Comparison of ENCODE assay signal across 8 mouse cellular contexts in the genomic region with DNA sequence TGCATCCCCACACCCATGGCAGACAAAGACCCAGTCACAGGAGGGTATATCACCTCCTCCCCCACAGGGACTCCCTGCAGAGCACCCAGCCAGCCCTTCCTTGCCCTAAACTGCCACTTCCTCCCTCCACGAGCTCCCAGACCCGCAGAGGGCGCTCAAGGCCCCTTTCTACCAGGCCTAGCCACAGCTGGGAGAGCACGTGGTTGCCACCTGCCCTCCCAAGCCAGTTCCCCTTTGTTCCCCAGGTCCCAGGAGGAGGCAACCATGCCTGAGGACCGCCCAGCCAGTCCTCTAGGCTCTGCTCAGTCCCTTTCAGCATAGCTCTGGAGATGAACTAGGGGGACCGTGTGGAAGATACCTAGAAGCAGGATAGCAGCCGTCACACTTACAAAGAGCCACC. TPM values are rescaled to one million over a fixed set of nuclear protein-coding genes. Genes with fewer than 3 reads are reported as not detected.
DNase-seq lines count a peak whose midpoint lies in the region; ATAC-seq lines count a peak whose summit lies in the region.

No protein-coding gene starts in this region.

- no peak overlapping the region for H3K9ac ChIP-seq in hindbrain, embryonic 14.5 days
- no peak overlapping the region for H3K9ac ChIP-seq in intestine, embryonic 14.5 days (ENCODE audit: low read length)

- peak; percentile 91 for DNase-seq in hindbrain, embryonic 10.5 days (ENCODE audit: low spot score)
- DNase-seq in hindbrain, embryonic 14.5 days (ENCODE audit: low spot score): no peak
- DNase-seq in cerebellum, postnatal 25 days: peak; percentile 55 to 79
- DNase-seq in gastrocnemius, adult 8-10 months (ENCODE audit: low spot score in 2 of 2): peak; percentile 68 to 73
- peak; percentile 86 for DNase-seq in intestine, embryonic 14.5 days (ENCODE audit: low spot score)
- DNase-seq in left cerebral cortex, postnatal 25 days (ENCODE audit: low spot score in 2 of 2): peak; percentile 76 to 79
- DNase-seq in spleen, postnatal 10 days (ENCODE audit: low spot score in 2 of 2): peak; percentile 88 to 96

- H3K4me2 ChIP-seq in hindbrain, embryonic 14.5 days (replicated peaks): no peak overlapping the region
- no peak overlapping the region for H3K4me2 ChIP-seq in intestine, embryonic 14.5 days (ENCODE audit: low read length)

- no peaks in the 10 kb centered on the region for H3K36me3 ChIP-seq in hindbrain, embryonic 10.5 days
- no peaks in the 10 kb centered on the region for H3K36me3 ChIP-seq in hindbrain, embryonic 14.5 days (replicated peaks; ENCODE audit: control insufficient read depth, insufficient read depth)
- no peaks in the 10 kb centered on the region for H3K36me3 ChIP-seq in intestine, embryonic 14.5 days (ENCODE audit: control insufficient read depth, insufficient read depth, low read length)

- peak overlapping the region; percentile 87 for H3K27ac ChIP-seq in hindbrain, embryonic 10.5 days
- H3K27ac ChIP-seq in hindbrain, embryonic 14.5 days: no peak overlapping the region
- no peak overlapping the region for H3K27ac ChIP-seq in intestine, embryonic 14.5 days (ENCODE audit: low read depth)

- peaks cover 71% of the 10 kb centered on the region for H3K4me1 ChIP-seq in hindbrain, embryonic 10.5 days (replicated peaks)
- peaks cover 27% of the 10 kb centered on the region for H3K4me1 ChIP-seq in hindbrain, embryonic 14.5 days (replicated peaks; ENCODE audit: control insufficient read depth, insufficient read depth, low read length)
- H3K4me1 ChIP-seq in intestine, embryonic 14.5 days (replicated peaks; ENCODE audit: control insufficient read depth, insufficient read depth, low read length): peaks cover 15% of the 10 kb centered on the region

- peak overlapping the region; percentile 2 for H3K4me3 ChIP-seq in hindbrain, embryonic 10.5 days
- no peak overlapping the region for H3K4me3 ChIP-seq in hindbrain, embryonic 14.5 days (replicated peaks; ENCODE audit: low read length)
- H3K4me3 ChIP-seq in intestine, embryonic 14.5 days (ENCODE audit: low read depth, low read length): no peak overlapping the region

- intact Hi-C loops in left cerebral cortex, postnatal 25 days (cut with DNase I): no loop called here

- no peak for ATAC-seq in hindbrain, embryonic 14.5 days (ENCODE audit: low FRiP score)
- peak; percentile 48 for ATAC-seq in intestine, embryonic 14.5 days (replicated peaks; ENCODE audit: low FRiP score, low TSS enrichment, low read depth)
- peak; percentile 88 for ATAC-seq in megakaryocyte-erythroid progenitor cell, adult 5-6 weeks (replicated peaks; ENCODE audit: low FRiP score, low TSS enrichment, poor library complexity, severe bottlenecking)

- no peaks in the 10 kb centered on the region for H3K9me3 ChIP-seq in hindbrain, embryonic 10.5 days
- H3K9me3 ChIP-seq in hindbrain, embryonic 14.5 days (ENCODE audit: control insufficient read depth, low read length): no peaks in the 10 kb centered on the region
- no peaks in the 10 kb centered on the region for H3K9me3 ChIP-seq in intestine, embryonic 14.5 days (ENCODE audit: control insufficient read depth, low read length)

- WGBS in hindbrain, embryonic 10.5 days: 5% methylated on average over 7 of the region's 7 CpGs
- WGBS in hindbrain, embryonic 14.5 days: 3% methylated on average over 7 of the region's 7 CpGs
- WGBS in intestine, embryonic 14.5 days: 21% methylated on average over 6 of the region's 7 CpGs

- no peaks in the 10 kb centered on the region for H3K27me3 ChIP-seq in hindbrain, embryonic 10.5 days (ENCODE audit: insufficient read depth, poor library complexity, severe bottlenecking)
- no peaks in the 10 kb centered on the region for H3K27me3 ChIP-seq in hindbrain, embryonic 14.5 days (ENCODE audit: control insufficient read depth, insufficient read depth, low read length)
- H3K27me3 ChIP-seq in intestine, embryonic 14.5 days (replicated peaks; ENCODE audit: control insufficient read depth, insufficient read depth, low read length): no peaks in the 10 kb centered on the region

RNA-seq across cellular contexts. Expression of a gene that starts 17.1 kb away (rescaled TPM):
- 2,611 and 3,050 TPM in 2 replicates for polyA plus RNA-seq in hindbrain, embryonic 10.5 days (2016; fragmentation: Nextera tagmentation; extraction: Ambion mirVana)
- 1,567 and 1,692 TPM in 2 replicates for polyA plus RNA-seq in hindbrain, embryonic 14.5 days (2014; fragmentation: Nextera tagmentation; extraction: Ambion mirVana)
- 10 to 100 TPM; 50.9 to 76.9 (median 67.7) TPM for total RNA-seq in gastrocnemius, adult 8-10 months (2022)
- 2,795 and 2,826 TPM in 2 replicates for polyA plus RNA-seq in intestine, embryonic 14.5 days (2014; fragmentation: Nextera tagmentation; extraction: Ambion mirVana)
- 100 to 1,000 TPM; 359 to 366 TPM for total RNA-seq in left cerebral cortex, postnatal 25 days (2021)
- total RNA-seq in megakaryocyte-erythroid progenitor cell, adult 5-6 weeks (2014; fragmentation: Nextera tagmentation): 2,834 and 3,273 TPM in 2 replicates
- total RNA-seq in megakaryocyte-erythroid progenitor cell, adult 5-6 weeks (2017): 4,983 and 7,914 TPM in 2 replicates

Comparison
In these comparisons a context has a peak if more than half of its experiments do, and no peak if none do; other contexts are left out.
1. RNA of a gene that starts 17.1 kb away (total RNA-seq): 2,834 to 7,914 TPM in megakaryocyte-erythroid progenitor cell, adult 5-6 weeks; 359 to 366 TPM in left cerebral cortex, postnatal 25 days and 50.9 to 76.9 TPM in gastrocnemius, adult 8-10 months; every median in the first group is over 4 times any median in the second.